Mouse (Mus musculus) Muller cell, postnatal 12 days (primary cell): ENCODE data around the gene Efcab6.
A peak's percentile ranks its signal among the peaks of the same experiment; 100 is the strongest.
"Not testable (repeated sequence)": the region's sequence is repeated elsewhere in the genome, so short reads cannot be mapped to it uniquely, and the experiment has no call there.

Source experiments
- DNase-seq: peaks from one replicate; pipeline ENCODE4 v3.0.0-alpha.2; 2015; ENCODE audit errors: inconsistent ontology term

Gene Efcab6

GRCm38 (mm10) chr15:84065140-84065539 is at the start of gene Efcab6:
Efcab6 (minus strand) TSS chr15:84065379.
- DNase-seq: no peak

GRCm38 (mm10) chr15:84113873-84114272 is 48.7 kb upstream of the Efcab6 start:
- DNase-seq: no peak

- peak; percentile 20 for DNase-seq
These were observed 43.7 kb upstream of the Efcab6 start for GRCm38 (mm10) chr15:84108899-84109298.

- DNase-seq: no peak
These were observed 40.8 kb upstream of the Efcab6 start for GRCm38 (mm10) chr15:84105924-84106500.

GRCm38 (mm10) chr15:84105105-84105923 is 40.1 kb upstream of the Efcab6 start, which contains the start of gene Sult4a1:
Sult4a1 (minus strand) TSS chr15:84105754.
- peak; percentile 8 for DNase-seq

- no peak for DNase-seq
These were observed 39.4 kb upstream of the Efcab6 start for GRCm38 (mm10) chr15:84104626-84105025.

GRCm38 (mm10) chr15:84097536-84097935 is 32.4 kb upstream of the Efcab6 start:
- DNase-seq: not testable (repeated sequence)

GRCm38 (mm10) chr15:84096051-84096450 is 30.9 kb upstream of the Efcab6 start:
- no peak for DNase-seq

- no peak for DNase-seq
These were observed 29.7 kb upstream of the Efcab6 start for GRCm38 (mm10) chr15:84094921-84095320.

GRCm38 (mm10) chr15:84086775-84087174 is 21.6 kb upstream of the Efcab6 start:
- DNase-seq: no peak

- peak; percentile 25 for DNase-seq
These were observed 21.2 kb upstream of the Efcab6 start for GRCm38 (mm10) chr15:84086364-84086763.

- no peak for DNase-seq
These were observed 14.9 kb upstream of the Efcab6 start for GRCm38 (mm10) chr15:84080069-84080468.

- DNase-seq: no peak
These were observed 14.3 kb upstream of the Efcab6 start for GRCm38 (mm10) chr15:84079519-84079918.

- no peak for DNase-seq
These were observed 13.5 kb upstream of the Efcab6 start for GRCm38 (mm10) chr15:84078667-84079066.

GRCm38 (mm10) chr15:84077151-84077550 is 12.0 kb upstream of the Efcab6 start:
- no peak for DNase-seq

GRCm38 (mm10) chr15:84074705-84075185 is 9.6 kb upstream of the Efcab6 start:
- DNase-seq: no peak

- peak; percentile 50 for DNase-seq
These were observed 8.9 kb upstream of the Efcab6 start for GRCm38 (mm10) chr15:84073911-84074704.

- no peak for DNase-seq
These were observed 7.9 kb upstream of the Efcab6 start for GRCm38 (mm10) chr15:84073058-84073457.

GRCm38 (mm10) chr15:84072226-84072625 is 7.0 kb upstream of the Efcab6 start:
- peak; percentile 57 for DNase-seq

- DNase-seq: no peak
These were observed 5.0 kb upstream of the Efcab6 start for GRCm38 (mm10) chr15:84070116-84070676.

GRCm38 (mm10) chr15:84069455-84070050 is 4.4 kb upstream of the Efcab6 start:
- DNase-seq: no peak
